Mouse (Mus musculus) activated CD4-positive, CD25-positive, alpha-beta regulatory T cell, adult 4 months (primary cell): ENCODE measurements around the gene Olfr128. TPM values are rescaled to one million over a fixed set of nuclear protein-coding genes. Genes with fewer than 3 reads are reported as not detected.
"Not testable (repeated sequence)": the region's sequence is repeated elsewhere in the genome, so short reads cannot be mapped to it uniquely, and the experiment has no call there.

ENCODE experiments used
- ATAC-seq: one replicate; pipeline ENCODE4 v1.8.0; 2017
- polyA plus RNA-seq, 2 experiments: library from polyadenylated mRNA; unstranded; fragments of 100-300 nt; shearing (Covaris generic); gene quantifications; one replicate each; pipeline ENCODE4 v1.2.1; 2017

Olfr128 gene
- under 1 TPM in 1 of 2 experiments, not detected in 1; 0.17 TPM for polyA plus RNA-seq

DNA sequence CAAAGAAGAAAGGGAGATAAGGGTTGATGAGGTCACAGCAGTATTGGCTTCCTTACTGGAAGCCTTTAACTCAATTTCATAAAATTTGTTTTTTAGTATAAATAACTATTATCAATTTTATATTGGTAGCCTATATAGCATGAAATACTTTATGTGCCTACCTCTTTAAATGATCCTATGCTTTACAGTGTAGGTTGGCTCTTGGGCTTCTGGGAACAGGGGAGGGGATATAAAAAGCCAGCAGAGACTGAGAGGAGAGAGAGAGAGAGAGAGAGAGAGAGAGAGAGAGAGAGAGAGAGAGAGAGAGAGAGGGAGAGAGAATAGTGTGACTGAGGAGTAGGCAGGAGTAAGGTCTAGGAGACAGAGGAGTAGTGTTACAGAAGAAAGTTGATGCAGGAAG, at the start of gene Olfr128:
Olfr128 (plus strand) TSS at position 301 of the 400 bp plus-strand sequence.
- no peak for ATAC-seq

DNA sequence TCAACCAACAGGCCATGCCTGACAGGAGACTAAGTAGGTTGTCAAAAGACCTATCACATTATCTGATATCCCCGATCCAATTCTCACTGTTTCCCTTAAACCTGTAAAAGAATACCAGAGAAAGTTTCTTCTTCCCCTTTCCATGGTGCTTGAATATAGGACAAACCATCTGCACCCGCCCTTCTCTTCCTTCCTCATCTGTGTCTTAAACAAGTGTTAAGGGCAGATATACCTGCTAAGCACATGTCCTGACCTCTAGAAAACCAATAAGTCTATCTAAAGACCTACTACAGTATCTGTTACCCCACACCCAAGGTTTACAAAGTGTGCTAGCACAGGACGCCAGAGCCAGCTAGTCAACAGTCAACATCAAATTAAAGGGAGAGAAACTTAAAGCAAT, 46.5 kb upstream of the Olfr128 start:
- no peak for ATAC-seq

DNA sequence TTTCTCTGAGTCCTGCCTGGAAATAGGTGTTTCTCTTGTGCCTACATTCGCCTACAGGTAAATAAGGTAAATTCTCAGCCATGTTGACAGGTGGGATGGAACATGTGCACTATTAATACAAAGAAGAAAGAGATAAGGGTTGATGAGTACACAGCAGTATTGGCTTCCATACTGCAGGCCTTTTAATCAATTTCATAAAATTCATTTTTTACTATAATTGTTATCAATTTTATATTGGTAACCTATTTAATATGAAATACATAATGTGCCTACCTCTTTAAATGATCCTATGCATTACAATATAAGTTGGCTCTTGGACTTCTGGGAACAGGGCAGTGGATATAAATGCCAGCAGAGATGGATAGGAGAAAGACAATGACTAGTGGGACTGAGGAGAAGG, 20.2 kb upstream of the Olfr128 start, which contains the start of gene Olfr127:
Olfr127 (plus strand) TSS at position 301 of the 400 bp plus-strand sequence.
- ATAC-seq: no peak

DNA sequence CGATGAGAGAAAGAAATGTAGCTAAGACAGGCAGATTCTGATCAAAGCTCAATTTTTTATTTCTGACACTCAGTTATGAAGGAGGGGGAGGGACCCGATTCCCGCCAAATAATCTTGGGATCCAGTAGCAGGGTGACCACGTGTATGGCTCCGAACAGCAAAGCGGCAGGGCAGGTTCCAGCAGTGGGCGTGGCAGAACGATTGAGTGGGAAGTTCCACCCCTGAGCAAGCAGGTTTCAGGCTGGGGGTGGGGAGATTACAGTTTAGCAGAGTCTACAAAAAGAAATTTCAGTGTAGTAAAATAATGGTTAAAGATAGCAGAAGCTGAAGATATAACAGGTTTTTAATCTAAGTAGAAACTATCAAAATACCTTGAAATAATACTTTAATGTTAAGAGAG, 13.5 kb upstream of the Olfr128 start:
- ATAC-seq: not testable (repeated sequence)

DNA sequence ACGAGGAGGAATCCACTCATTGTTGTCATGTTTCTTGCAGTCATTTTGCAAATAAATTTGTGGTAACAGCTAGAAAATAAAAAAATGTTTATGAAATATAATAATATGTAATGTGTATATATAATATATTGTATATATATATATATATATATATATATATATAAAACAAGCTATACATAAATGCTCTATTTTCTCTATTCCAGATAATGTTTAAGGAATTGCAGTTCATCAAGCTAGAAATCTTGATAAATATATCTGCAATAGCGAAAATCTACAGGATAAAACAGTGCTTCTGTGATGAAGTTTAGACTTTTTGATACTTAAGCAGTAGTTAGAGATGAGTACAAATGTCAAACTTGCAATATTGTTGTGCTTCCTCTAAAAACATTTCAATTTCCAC, 32.6 kb downstream of the Olfr128 start, which contains the start of gene Olfr761:
Olfr761 (minus strand) TSS at position 101 of the 400 bp plus-strand sequence.
- ATAC-seq: no peak

DNA sequence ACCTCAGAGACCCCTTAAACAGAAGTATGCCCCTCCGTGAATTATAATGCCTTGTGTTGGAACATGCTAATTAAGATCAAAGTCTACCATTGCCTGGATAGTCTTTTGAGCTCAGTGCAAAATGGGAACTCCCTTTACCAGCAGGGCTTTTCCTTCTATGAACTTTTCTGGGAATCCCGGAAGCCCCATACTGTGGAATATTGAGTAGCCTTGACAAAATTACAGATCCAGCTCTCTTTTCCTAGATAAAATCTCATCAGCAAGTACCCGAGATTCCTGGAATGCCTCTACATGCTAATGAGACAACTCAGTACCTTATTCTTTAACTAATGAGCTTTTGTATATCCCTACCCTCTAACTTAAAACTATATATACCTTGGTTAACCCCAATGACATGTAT, 53.2 kb downstream of the Olfr128 start:
- no peak for ATAC-seq

Other genes with a start within 250 kb of the Olfr128 start
- not detected for gene Olfr119, start 224.0 kb upstream of the Olfr128 start, polyA plus RNA-seq
- not detected for gene Olfr120, start 198.7 kb upstream of the Olfr128 start, polyA plus RNA-seq
- gene Olfr121, start 171.7 kb upstream of the Olfr128 start, polyA plus RNA-seq: not detected
- gene Olfr122, start 151.9 kb upstream of the Olfr128 start, polyA plus RNA-seq: not detected
- gene Olfr123, start 127.0 kb upstream of the Olfr128 start, polyA plus RNA-seq: not detected
- gene Olfr124, start 120.7 kb upstream of the Olfr128 start, polyA plus RNA-seq: not detected
- gene Olfr125, start 87.6 kb upstream of the Olfr128 start, polyA plus RNA-seq: not detected
- not detected for gene Olfr126, start 73.1 kb upstream of the Olfr128 start, polyA plus RNA-seq
- not detected for gene Olfr127, start 20.1 kb upstream of the Olfr128 start, polyA plus RNA-seq
- gene Olfr761, start 32.5 kb downstream of the Olfr128 start, polyA plus RNA-seq: not detected
- not detected for gene Olfr129, start 139.5 kb downstream of the Olfr128 start, polyA plus RNA-seq
- not detected for gene Olfr130, start 143.4 kb downstream of the Olfr128 start, polyA plus RNA-seq
- gene Olfr131, start 168.1 kb downstream of the Olfr128 start, polyA plus RNA-seq: not detected
- not detected for gene Olfr132, start 214.0 kb downstream of the Olfr128 start, polyA plus RNA-seq
- gene Olfr133, start 224.7 kb downstream of the Olfr128 start, polyA plus RNA-seq: not detected